Mouse (Mus musculus) liver, embryonic 16.5 days (tissue): ENCODE results near the gene AI413582. TPM values are rescaled to one million over a fixed set of nuclear protein-coding genes. Genes with fewer than 3 reads are reported as not detected.
A peak's percentile ranks its signal among the peaks of the same experiment; 100 is the strongest.

Experiments
- ATAC-seq: fragments of 200-750 bp; cut with Nextera tagmentation; 2 replicates; pipeline ENCODE4 v1.8.0; 2017; ENCODE audit warnings: low read depth, mild to moderate bottlenecking, moderate number of reproducible peaks, moderate library complexity
- H3K27ac ChIP-seq: fragments of 300-500 bp; sonication (generic); 2 replicates; pipeline ENCODE4 v1.5.1; 2014; ENCODE audit warnings: mild to moderate bottlenecking, low read length
- H3K27me3 ChIP-seq: fragments of 300-500 bp; sonication (generic); 2 replicates; pipeline ENCODE4 v1.6.1; 2014; ENCODE audit warnings: low read depth, low read length, mixed read lengths; ENCODE audit not compliant: control insufficient read depth, insufficient read depth
- H3K36me3 ChIP-seq: fragments of 300-500 bp; sonication (generic); 2 replicates; pipeline ENCODE4 v1.6.1; 2014; ENCODE audit warnings: mild to moderate bottlenecking; ENCODE audit not compliant: control insufficient read depth, insufficient read depth
- H3K4me1 ChIP-seq: fragments of 300-500 bp; sonication (generic); 2 replicates; pipeline ENCODE4 v1.6.1; 2014; ENCODE audit warnings: low read depth, low read length, mixed read lengths; ENCODE audit not compliant: control insufficient read depth
- H3K4me2 ChIP-seq: fragments of 300-500 bp; sonication (generic); 2 replicates; pipeline ENCODE4 v1.6.1; 2014; ENCODE audit warnings: low read depth, low read length, mixed read lengths
- H3K4me3 ChIP-seq: fragments of 300-500 bp; sonication (generic); 2 replicates; pipeline ENCODE4 v1.5.1; 2014; ENCODE audit warnings: low read depth, mild to moderate bottlenecking, low read length
- H3K9ac ChIP-seq: fragments of 300-500 bp; sonication (generic); 2 replicates; pipeline ENCODE4 v1.6.1; 2014; ENCODE audit warnings: low read depth, low read length
- H3K9me3 ChIP-seq: fragments of 300-500 bp; sonication (generic); replicated peaks from 2 replicates; pipeline ENCODE4 v1.6.1; 2016; ENCODE audit warnings: low read length; ENCODE audit not compliant: control insufficient read depth
- WGBS: fragments of 180-500 bp; shearing (Covaris S2); extraction: QIAGEN DNeasy Blood & Tissue Kit; methylation state at CpG from one replicate; pipeline ENCODE4 v1.1.7; 2014; ENCODE audit not compliant: insufficient replicate concordance; 5-methylcytosine and 5-hydroxymethylcytosine counted together
- polyA plus RNA-seq: library from polyadenylated mRNA; unstranded; fragments of >200 nt; fragmentation: Nextera tagmentation; extraction: Ambion mirVana; gene quantifications from 2 replicates; pipeline ENCODE4 v1.2.1, GENCODE M21; 2015

Gene AI413582
- polyA plus RNA-seq, 1 experiment from 2014 or later, result 10.5 TPM

DNA sequence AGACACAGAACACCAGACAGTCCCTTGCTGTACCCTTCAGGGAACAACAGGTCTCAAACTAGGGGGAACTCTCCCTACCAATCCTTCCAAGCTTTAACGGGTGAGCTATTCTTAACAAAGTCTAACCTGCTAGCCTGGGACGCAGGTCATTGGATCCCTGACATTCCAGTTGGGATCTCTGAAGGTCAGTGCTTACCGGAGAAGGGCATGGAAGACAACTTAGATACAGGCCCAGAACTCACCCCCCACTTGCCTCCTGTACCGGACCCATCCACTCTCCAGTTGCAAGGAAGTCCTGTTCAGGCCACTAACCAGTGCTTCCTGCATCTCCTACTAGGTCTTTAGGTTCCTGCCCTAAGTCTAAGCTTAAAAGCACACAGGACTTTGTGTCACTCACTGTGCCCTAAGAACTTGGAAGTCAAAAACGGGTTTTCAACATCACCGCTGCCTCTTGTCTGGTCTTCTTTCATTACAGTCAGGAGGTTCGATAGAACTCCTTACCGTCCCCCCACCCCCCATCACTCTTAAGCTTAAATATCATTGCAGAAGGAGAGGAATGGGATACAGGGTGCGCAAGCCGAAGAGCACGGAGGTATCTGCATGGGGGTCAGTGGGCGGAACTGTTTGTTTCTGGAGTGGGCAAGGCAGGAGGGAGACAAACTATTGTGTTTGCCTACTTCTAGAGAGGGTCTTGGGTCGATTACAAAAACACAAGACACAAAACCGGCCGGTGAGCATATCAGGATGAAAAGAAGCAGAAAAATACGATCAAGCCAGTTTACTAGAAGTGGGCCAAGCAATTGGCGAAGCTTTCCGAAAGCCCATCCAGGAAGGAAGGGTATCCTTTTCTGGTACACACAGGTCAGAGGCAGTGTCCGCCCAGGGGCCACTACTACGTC lies 11.2 kb downstream of the AI413582 start:
- WGBS, result 29% methylated on average over 20 of the region's 20 CpGs
- H3K27me3 ChIP-seq, result no peaks in the 10 kb centered on the region
- peak overlapping the region; percentile 68 for H3K9ac ChIP-seq
- peaks cover 38% of the 10 kb centered on the region for H3K4me1 ChIP-seq
- ATAC-seq, result no peak
- H3K4me2 ChIP-seq, result peak overlapping the region; percentile 92
- H3K27ac ChIP-seq, result peak overlapping the region; percentile 92
- H3K36me3 ChIP-seq, result no peaks in the 10 kb centered on the region
- H3K4me3 ChIP-seq, result peak overlapping the region; percentile 81
- no peaks in the 10 kb centered on the region for H3K9me3 ChIP-seq

DNA sequence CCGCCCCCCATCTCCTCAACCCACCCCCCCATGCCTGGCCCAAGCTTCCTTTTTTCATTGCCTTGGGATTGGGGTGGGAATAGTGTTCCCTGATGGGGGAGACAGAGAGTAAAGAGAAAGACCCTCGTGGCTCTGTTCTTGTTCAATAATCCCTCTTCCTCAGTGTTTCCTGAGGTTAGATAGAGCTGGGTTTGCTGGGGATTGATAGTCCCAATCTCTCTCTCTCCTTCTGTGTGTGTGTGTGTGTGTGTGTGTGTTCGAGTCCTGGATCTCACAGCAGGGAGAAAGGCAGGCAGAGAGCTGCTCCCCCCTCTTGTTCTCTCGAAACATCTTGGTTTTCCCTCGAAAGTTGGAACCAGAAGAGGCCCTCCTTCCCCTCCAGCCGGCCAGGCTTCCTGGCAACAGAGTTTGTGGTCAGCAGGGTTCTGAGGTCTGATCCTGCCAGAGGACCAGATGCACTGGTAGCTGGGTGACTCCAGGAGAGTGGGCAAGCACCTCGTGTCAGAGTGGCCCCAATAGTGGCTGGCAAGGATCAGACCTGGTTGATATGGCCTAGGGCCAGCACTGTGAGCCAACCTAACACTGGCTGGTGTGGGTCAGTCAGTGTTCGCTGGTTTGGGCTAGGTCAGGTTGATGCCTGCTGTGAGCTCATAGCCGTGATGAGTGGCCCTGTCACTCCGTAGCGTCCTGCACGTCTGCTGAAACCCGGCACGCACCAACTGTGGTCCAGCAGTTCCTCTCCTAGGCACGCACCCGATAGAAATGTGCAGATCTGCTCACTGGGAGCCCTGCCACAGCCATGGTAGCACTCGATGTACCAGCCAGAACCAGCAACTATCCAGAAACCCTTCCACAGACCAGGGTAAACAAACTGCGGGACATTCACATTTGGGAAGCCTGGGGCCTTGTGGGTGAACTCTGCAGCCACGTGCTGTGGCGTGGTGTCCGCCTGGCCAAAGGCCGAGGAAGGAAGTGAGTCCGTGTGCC lies 13.0 kb downstream of the AI413582 start:
- Histone ChIP-seq H3K4me2 (no peak overlapping the region), H3K4me3 (no peak overlapping the region), H3K9ac (no peak overlapping the region), H3K27ac (no peak overlapping the region), H3K9me3 (no peaks in the 10 kb centered on the region), H3K27me3 (no peaks in the 10 kb centered on the region), H3K36me3 (no peaks in the 10 kb centered on the region), H3K4me1 (peaks cover 21% of the 10 kb centered on the region)
- no peak for ATAC-seq
- 33% methylated on average over 23 of the region's 23 CpGs for WGBS

DNA sequence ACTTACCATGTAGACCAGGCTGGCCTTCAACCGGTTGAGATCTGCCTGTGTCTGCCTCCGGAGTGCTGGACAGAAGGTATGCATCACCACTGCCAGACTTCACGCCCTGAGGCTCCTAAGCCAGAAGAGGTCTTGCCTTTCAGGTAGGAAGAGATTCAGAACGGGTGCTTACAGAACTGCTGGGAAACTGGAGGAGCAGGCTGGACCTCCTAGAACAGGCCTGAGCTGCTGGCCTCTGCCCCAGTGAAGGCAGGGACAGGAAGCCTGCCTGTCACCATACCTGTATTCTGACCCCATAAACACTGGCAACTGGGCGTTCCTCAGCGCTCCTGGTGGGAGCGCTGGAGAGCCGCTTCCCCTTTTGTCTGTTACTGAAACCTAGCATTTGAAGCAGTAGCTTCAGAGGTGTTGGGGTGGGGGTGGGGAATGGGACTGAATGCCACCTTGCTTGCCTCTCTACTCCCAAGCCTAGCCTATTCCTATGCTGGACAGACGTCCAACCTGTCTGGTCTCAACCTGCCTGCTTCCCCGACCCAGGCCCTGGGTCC lies 14.1 kb downstream of the AI413582 start:
- Histone ChIP-seq H3K27ac (no peak overlapping the region), H3K4me2 (no peak overlapping the region), H3K4me1 (peaks cover 20% of the 10 kb centered on the region), H3K27me3 (no peaks in the 10 kb centered on the region), H3K9ac (no peak overlapping the region), H3K36me3 (no peaks in the 10 kb centered on the region), H3K4me3 (no peak overlapping the region), H3K9me3 (no peaks in the 10 kb centered on the region)
- no peak for ATAC-seq
- 41% methylated on average over 10 of the region's 10 CpGs for WGBS

DNA sequence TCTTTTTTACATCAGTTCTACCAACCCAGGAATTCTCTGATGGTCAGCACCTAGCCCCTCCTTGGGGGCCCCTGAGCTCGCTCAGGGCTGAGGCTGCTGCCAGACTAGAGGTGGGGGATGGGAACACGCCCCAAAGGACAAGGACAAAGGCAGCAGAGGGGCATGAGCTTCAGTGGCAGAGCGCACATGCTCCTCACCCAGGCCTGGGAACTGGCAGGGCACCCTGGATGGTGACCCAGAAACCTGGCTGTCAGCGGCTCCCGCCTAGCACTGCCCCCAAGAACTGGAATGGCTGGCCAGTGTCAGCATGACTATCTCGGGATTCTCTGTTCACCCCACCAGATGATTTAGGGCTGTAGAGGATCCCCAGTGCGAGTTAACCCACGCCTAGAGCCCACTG lies 16.3 kb downstream of the AI413582 start:
- no peaks in the 10 kb centered on the region for H3K9me3 ChIP-seq
- H3K27me3 ChIP-seq, result no peaks in the 10 kb centered on the region
- peaks cover 6% of the 10 kb centered on the region for H3K4me1 ChIP-seq
- no peak for ATAC-seq
- H3K27ac ChIP-seq, result no peak overlapping the region
- H3K36me3 ChIP-seq, result no peaks in the 10 kb centered on the region
- H3K4me3 ChIP-seq, result no peak overlapping the region
- 48% methylated on average over 8 of the region's 8 CpGs for WGBS
- no peak overlapping the region for H3K9ac ChIP-seq
- no peak overlapping the region for H3K4me2 ChIP-seq

DNA sequence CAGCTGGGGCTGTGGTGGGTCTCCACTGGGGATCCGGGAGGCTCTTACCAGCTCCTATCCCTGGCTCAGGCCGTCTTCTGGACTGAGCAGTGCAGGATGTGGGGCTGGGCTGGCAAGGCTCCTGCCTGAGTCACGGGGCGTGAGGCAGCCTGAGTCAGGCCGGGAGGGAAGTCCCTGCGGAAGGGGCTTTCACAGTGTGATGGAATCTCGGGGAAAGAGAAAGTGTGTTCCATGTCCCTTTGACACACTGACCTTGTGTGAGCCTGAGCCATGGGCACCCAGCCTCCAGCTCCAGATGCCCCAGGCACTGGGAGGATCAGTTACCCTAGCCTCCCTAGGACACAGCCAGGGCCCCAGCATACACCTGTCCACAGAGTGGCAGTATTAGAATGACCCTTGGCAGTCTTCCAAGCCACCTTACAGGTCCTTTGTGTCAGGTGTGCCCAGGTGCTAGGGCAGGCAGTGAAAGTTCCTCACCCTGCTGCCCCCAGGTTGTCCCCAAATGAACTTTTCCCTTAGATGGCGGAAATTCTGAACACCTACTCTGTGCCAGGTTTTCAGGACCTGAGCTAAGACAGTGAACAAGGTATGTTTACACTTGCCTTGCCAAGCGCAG lies 18.2 kb downstream of the AI413582 start:
- 58% methylated on average over 9 of the region's 9 CpGs for WGBS
- ATAC-seq, result peak; percentile 45; the same call in 1 of the 2 replicates
- no peaks in the 10 kb centered on the region for H3K9me3 ChIP-seq

DNA sequence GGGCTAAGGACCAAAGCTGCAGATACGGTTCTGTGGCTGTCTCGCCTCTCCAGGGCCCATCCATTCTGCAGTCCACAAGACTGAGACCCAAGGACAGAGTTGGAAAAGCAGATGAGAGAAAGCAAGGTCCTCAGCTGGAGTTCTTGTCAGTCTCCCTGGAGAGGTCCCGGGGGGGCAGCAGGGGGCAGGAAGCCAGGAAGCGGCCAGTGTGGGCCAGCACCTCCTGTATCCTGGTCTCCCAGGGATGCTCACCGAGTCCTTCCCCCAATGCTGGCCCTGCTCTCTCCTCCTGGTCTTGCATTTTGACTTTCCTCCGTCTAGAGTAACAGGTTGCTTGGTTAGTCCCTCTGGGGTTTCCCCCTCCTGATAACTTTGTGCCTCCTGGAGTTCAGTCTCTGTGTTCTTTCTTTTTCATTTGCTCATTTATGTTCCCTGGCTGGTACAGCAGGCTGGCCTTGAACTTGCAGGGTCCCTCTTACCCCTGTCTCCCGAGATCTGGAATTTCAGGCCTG lies 18.9 kb downstream of the AI413582 start:
- no peaks in the 10 kb centered on the region for H3K36me3 ChIP-seq
- H3K27me3 ChIP-seq, result no peaks in the 10 kb centered on the region
- no peak overlapping the region for H3K27ac ChIP-seq
- H3K4me2 ChIP-seq, result no peak overlapping the region
- no peaks in the 10 kb centered on the region for H3K9me3 ChIP-seq
- no peak overlapping the region for H3K4me3 ChIP-seq
- no peaks in the 10 kb centered on the region; the same call in 1 of the 2 replicates for H3K4me1 ChIP-seq
- no peak for ATAC-seq
- no peak overlapping the region for H3K9ac ChIP-seq
- WGBS, result 57% methylated on average over 7 of the region's 7 CpGs

More for the DNA sequence above, 18.2 kb downstream of the AI413582 start:
- H3K4me1 ChIP-seq, result no peaks in the 10 kb centered on the region; the same call in 1 of the 2 replicates
- no peak overlapping the region for H3K4me3 ChIP-seq
- no peaks in the 10 kb centered on the region for H3K27me3 ChIP-seq
- no peaks in the 10 kb centered on the region for H3K36me3 ChIP-seq
- H3K27ac ChIP-seq, result no peak overlapping the region
- no peak overlapping the region for H3K9ac ChIP-seq
- no peak overlapping the region for H3K4me2 ChIP-seq

DNA sequence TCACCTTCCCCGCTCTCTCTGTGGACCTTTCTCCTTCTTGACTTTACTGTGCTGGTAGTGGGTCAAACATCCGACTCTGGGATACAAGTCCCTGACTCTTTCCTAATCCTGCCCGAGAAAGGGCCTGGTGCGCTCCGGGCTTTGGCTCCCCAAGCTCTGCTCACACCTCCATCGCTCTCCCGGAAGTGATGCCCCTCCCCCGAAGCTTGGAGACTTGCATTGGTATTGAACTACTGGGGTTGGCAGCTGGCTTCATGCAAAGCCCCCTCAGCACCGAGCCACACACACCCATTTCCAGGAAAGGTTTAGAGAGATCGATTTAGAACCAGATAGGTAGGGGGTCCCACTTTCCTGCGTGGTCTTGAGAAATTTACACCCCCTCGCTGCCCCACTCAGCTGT lies 19.6 kb downstream of the AI413582 start:
- Histone ChIP-seq H3K9me3 (no peaks in the 10 kb centered on the region), H3K4me3 (no peak overlapping the region), H3K4me1 (no peaks in the 10 kb centered on the region), H3K27me3 (no peaks in the 10 kb centered on the region), H3K4me2 (no peak overlapping the region), H3K36me3 (no peaks in the 10 kb centered on the region), H3K9ac (no peak overlapping the region), H3K27ac (no peak overlapping the region)
- WGBS, result 46% methylated on average over 12 of the region's 12 CpGs
- ATAC-seq, result no peak

DNA sequence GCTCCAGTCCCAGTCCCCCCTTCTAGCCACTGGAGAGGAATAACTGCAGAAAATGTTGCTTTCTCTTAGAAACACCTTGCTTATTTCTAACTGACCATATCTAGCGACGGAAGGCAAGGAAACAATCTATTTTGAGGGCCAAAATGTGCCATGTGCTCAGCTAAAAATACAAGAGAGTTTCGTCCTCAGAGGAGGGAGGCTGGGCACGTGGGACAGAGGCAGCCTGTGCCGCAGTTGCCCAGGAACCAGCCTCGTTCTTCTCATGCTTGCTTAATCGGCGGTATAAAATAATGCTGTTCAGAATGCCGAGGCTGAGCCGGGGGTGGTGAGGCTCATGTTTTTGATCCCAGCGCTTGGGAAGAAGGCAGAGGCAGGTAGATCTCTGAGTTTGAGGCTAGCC lies 21.0 kb downstream of the AI413582 start:
- H3K27ac ChIP-seq, result no peak overlapping the region
- H3K4me1 ChIP-seq, result no peaks in the 10 kb centered on the region
- H3K4me2 ChIP-seq, result no peak overlapping the region
- H3K36me3 ChIP-seq, result no peaks in the 10 kb centered on the region
- no peak overlapping the region for H3K4me3 ChIP-seq
- no peaks in the 10 kb centered on the region for H3K27me3 ChIP-seq
- no peak overlapping the region for H3K9ac ChIP-seq
- no peak for ATAC-seq
- no peaks in the 10 kb centered on the region for H3K9me3 ChIP-seq
- WGBS, result 71% methylated on average over 11 of the region's 11 CpGs
